Mouse (Mus musculus): ENCODE data around the gene Myo1b. TPM values are rescaled to one million over a fixed set of nuclear protein-coding genes. Genes with fewer than 3 reads are reported as not detected.

The Myo1b gene
- polyA plus RNA-seq, 1 experiment = 7.1 TPM

- H3K4me2 ChIP-seq (ENCODE audit: low read depth) = no peak overlapping the region
- H3K79me2 ChIP-seq (ENCODE audit: control insufficient read depth, insufficient read depth) = no peaks in the 10 kb centered on the region
- H3ac ChIP-seq (ENCODE audit: control insufficient read depth, insufficient read length) = no peak overlapping the region
- H3K36me3 ChIP-seq (ENCODE audit: control insufficient read depth, insufficient read depth) = no peaks in the 10 kb centered on the region
- H3K4me3 ChIP-seq = no peak overlapping the region
- no peaks in the 10 kb centered on the region for H3K27me3 ChIP-seq (ENCODE audit: control insufficient read depth, insufficient read depth, insufficient read length)
- TF ChIP-seq SRF (IDR thresholded peaks at IDR 0.05; ENCODE audit: control insufficient read depth, insufficient read length, low read depth) (no peak), MYOG (IDR thresholded peaks at IDR 0.05; ENCODE audit: control insufficient read depth in 1 of 3, insufficient read depth in 1 of 3, insufficient read length in 2 of 3, low read depth in 2 of 3) (no peak), POLR2A (IDR thresholded peaks at IDR 0.05; ENCODE audit: insufficient read length, low read depth) (no peak), E2F4 (IDR thresholded peaks at IDR 0.05; ENCODE audit: insufficient read depth) (no peak), MAX (IDR thresholded peaks at IDR 0.05; ENCODE audit: low read depth) (no peak), CEBPB (IDR thresholded peaks at IDR 0.05; ENCODE audit: insufficient read depth, poor library complexity, severe bottlenecking) (no peak), TCF3 (IDR thresholded peaks at IDR 0.05; ENCODE audit: insufficient read length, low read depth) (no peak), REST (IDR thresholded peaks at IDR 0.05; ENCODE audit: insufficient read depth, insufficient read length) (no peak), MYOD1 (IDR thresholded peaks at IDR 0.05; ENCODE audit: control insufficient read depth in 1 of 3, insufficient read length in 2 of 3, low read depth in 2 of 3) (no peak), USF1 (IDR thresholded peaks at IDR 0.05; ENCODE audit: low read depth) (no peak), TCF12 (IDR thresholded peaks at IDR 0.05; ENCODE audit: insufficient read depth, poor library complexity, severe bottlenecking) (no peak), POLR2AphosphoS2 (IDR thresholded peaks at IDR 0.05; ENCODE audit: insufficient read length, low read depth) (no peak)
Observed at GRCm38 (mm10) chr1:51883211-51883610, 32.7 kb downstream of the Myo1b start.

- H3K4me2 ChIP-seq (ENCODE audit: low read depth) = no peak overlapping the region
- no peak for TF ChIP-seq MYOG (IDR thresholded peaks at IDR 0.05; ENCODE audit: control insufficient read depth in 1 of 3, insufficient read depth in 1 of 3, insufficient read length in 2 of 3, low read depth in 2 of 3)
- TF ChIP-seq POLR2AphosphoS2 (IDR thresholded peaks at IDR 0.05; ENCODE audit: insufficient read length, low read depth) = no peak
- TF ChIP-seq REST (IDR thresholded peaks at IDR 0.05; ENCODE audit: insufficient read depth, insufficient read length) = no peak
- no peak for TF ChIP-seq POLR2A (IDR thresholded peaks at IDR 0.05; ENCODE audit: insufficient read length, low read depth)
- no peak for TF ChIP-seq MYOD1 (IDR thresholded peaks at IDR 0.05; ENCODE audit: control insufficient read depth in 1 of 3, insufficient read length in 2 of 3, low read depth in 2 of 3)
- no peak for TF ChIP-seq TCF12 (IDR thresholded peaks at IDR 0.05; ENCODE audit: insufficient read depth, poor library complexity, severe bottlenecking)
- no peak for TF ChIP-seq USF1 (IDR thresholded peaks at IDR 0.05; ENCODE audit: low read depth)
- no peak for TF ChIP-seq SRF (IDR thresholded peaks at IDR 0.05; ENCODE audit: control insufficient read depth, insufficient read length, low read depth)
- no peak for TF ChIP-seq E2F4 (IDR thresholded peaks at IDR 0.05; ENCODE audit: insufficient read depth)
- no peak for TF ChIP-seq CEBPB (IDR thresholded peaks at IDR 0.05; ENCODE audit: insufficient read depth, poor library complexity, severe bottlenecking)
- TF ChIP-seq TCF3 (IDR thresholded peaks at IDR 0.05; ENCODE audit: insufficient read length, low read depth) = no peak
- TF ChIP-seq MAX (IDR thresholded peaks at IDR 0.05; ENCODE audit: low read depth) = no peak
- H3ac ChIP-seq (ENCODE audit: control insufficient read depth, insufficient read length) = no peak overlapping the region
- no peaks in the 10 kb centered on the region for H3K27me3 ChIP-seq (ENCODE audit: control insufficient read depth, insufficient read depth, insufficient read length)
- no peak overlapping the region for H3K4me3 ChIP-seq
- H3K36me3 ChIP-seq (ENCODE audit: control insufficient read depth, insufficient read depth) = no peaks in the 10 kb centered on the region
- no peaks in the 10 kb centered on the region for H3K79me2 ChIP-seq (ENCODE audit: control insufficient read depth, insufficient read depth)
Observed at GRCm38 (mm10) chr1:51882752-51883151, 33.1 kb downstream of the Myo1b start.

- Histone ChIP-seq H3K79me2 (ENCODE audit: control insufficient read depth, insufficient read depth) (peaks cover 5% of the 10 kb centered on the region), H3K27me3 (ENCODE audit: control insufficient read depth, insufficient read depth, insufficient read length) (no peaks in the 10 kb centered on the region), H3ac (ENCODE audit: control insufficient read depth, insufficient read length) (no peak overlapping the region), H3K36me3 (ENCODE audit: control insufficient read depth, insufficient read depth) (no peaks in the 10 kb centered on the region), H3K4me2 (ENCODE audit: low read depth) (no peak overlapping the region), H3K4me3 (no peak overlapping the region)
- TF ChIP-seq TCF12 (IDR thresholded peaks at IDR 0.05; ENCODE audit: insufficient read depth, poor library complexity, severe bottlenecking) (no peak), TCF3 (IDR thresholded peaks at IDR 0.05; ENCODE audit: insufficient read length, low read depth) (no peak), REST (IDR thresholded peaks at IDR 0.05; ENCODE audit: insufficient read depth, insufficient read length) (no peak), POLR2A (IDR thresholded peaks at IDR 0.05; ENCODE audit: insufficient read length, low read depth) (no peak), POLR2AphosphoS2 (IDR thresholded peaks at IDR 0.05; ENCODE audit: insufficient read length, low read depth) (no peak), MAX (IDR thresholded peaks at IDR 0.05; ENCODE audit: low read depth) (no peak), USF1 (IDR thresholded peaks at IDR 0.05; ENCODE audit: low read depth) (no peak), CEBPB (IDR thresholded peaks at IDR 0.05; ENCODE audit: insufficient read depth, poor library complexity, severe bottlenecking) (no peak), SRF (IDR thresholded peaks at IDR 0.05; ENCODE audit: control insufficient read depth, insufficient read length, low read depth) (no peak)
Observed at GRCm38 (mm10) chr1:51879927-51880814, 35.7 kb downstream of the Myo1b start.

- no peak overlapping the region for H3K4me2 ChIP-seq (ENCODE audit: low read depth)
- no peaks in the 10 kb centered on the region for H3K36me3 ChIP-seq (ENCODE audit: control insufficient read depth, insufficient read depth)
- no peaks in the 10 kb centered on the region for H3K27me3 ChIP-seq (ENCODE audit: control insufficient read depth, insufficient read depth, insufficient read length)
- no peak overlapping the region for H3K4me3 ChIP-seq
- no peak for TF ChIP-seq SRF (IDR thresholded peaks at IDR 0.05; ENCODE audit: control insufficient read depth, insufficient read length, low read depth)
- TF ChIP-seq USF1 (IDR thresholded peaks at IDR 0.05; ENCODE audit: low read depth) = no peak
- TF ChIP-seq MYOD1 (IDR thresholded peaks at IDR 0.05; ENCODE audit: control insufficient read depth in 1 of 3, insufficient read length in 2 of 3, low read depth in 2 of 3) = no peak
- TF ChIP-seq POLR2A (IDR thresholded peaks at IDR 0.05; ENCODE audit: insufficient read length, low read depth) = no peak
- TF ChIP-seq MAX (IDR thresholded peaks at IDR 0.05; ENCODE audit: low read depth) = no peak
- TF ChIP-seq TCF12 (IDR thresholded peaks at IDR 0.05; ENCODE audit: insufficient read depth, poor library complexity, severe bottlenecking) = no peak
- no peak for TF ChIP-seq TCF3 (IDR thresholded peaks at IDR 0.05; ENCODE audit: insufficient read length, low read depth)
- TF ChIP-seq POLR2AphosphoS2 (IDR thresholded peaks at IDR 0.05; ENCODE audit: insufficient read length, low read depth) = no peak
- no peak for TF ChIP-seq REST (IDR thresholded peaks at IDR 0.05; ENCODE audit: insufficient read depth, insufficient read length)
- no peak for TF ChIP-seq MYOG (IDR thresholded peaks at IDR 0.05; ENCODE audit: control insufficient read depth in 1 of 3, insufficient read depth in 1 of 3, insufficient read length in 2 of 3, low read depth in 2 of 3)
- TF ChIP-seq E2F4 (IDR thresholded peaks at IDR 0.05; ENCODE audit: insufficient read depth) = no peak
- TF ChIP-seq CEBPB (IDR thresholded peaks at IDR 0.05; ENCODE audit: insufficient read depth, poor library complexity, severe bottlenecking) = no peak
- H3ac ChIP-seq (ENCODE audit: control insufficient read depth, insufficient read length) = no peak overlapping the region
- peaks cover 5% of the 10 kb centered on the region for H3K79me2 ChIP-seq (ENCODE audit: control insufficient read depth, insufficient read depth)
Observed at GRCm38 (mm10) chr1:51879333-51879770, 36.5 kb downstream of the Myo1b start.

All from myocyte (in vitro differentiated cells).